Mouse (Mus musculus) midbrain, embryonic 13.5 days (tissue): ENCODE data around the gene Acss3. TPM values are rescaled to one million over a fixed set of nuclear protein-coding genes. Genes with fewer than 3 reads are reported as not detected.

ENCODE experiments used
- ATAC-seq: fragments of 200-750 bp; cut with Nextera tagmentation; 2 replicates; pipeline ENCODE4 v1.8.0; 2017; ENCODE audit warnings: mild to moderate bottlenecking, moderate TSS enrichment, moderate library complexity
- H3K27ac ChIP-seq: fragments of 300-500 bp; sonication (generic); 2 replicates; pipeline ENCODE4 v1.5.1; 2015; ENCODE audit warnings: inconsistent platforms, mild to moderate bottlenecking, moderate library complexity
- H3K27me3 ChIP-seq: fragments of 300-500 bp; sonication (generic); 2 replicates; pipeline ENCODE4 v1.6.1; 2015; ENCODE audit warnings: mild to moderate bottlenecking, inconsistent platforms
- H3K36me3 ChIP-seq: fragments of 300-500 bp; sonication (generic); 2 replicates; pipeline ENCODE4 v1.6.1; 2015; ENCODE audit warnings: mild to moderate bottlenecking, inconsistent platforms
- H3K4me1 ChIP-seq: fragments of 300-500 bp; sonication (generic); replicated peaks from 2 replicates; pipeline ENCODE4 v1.6.1; 2015; ENCODE audit warnings: inconsistent platforms
- H3K4me2 ChIP-seq: fragments of 300-500 bp; sonication (generic); replicated peaks from 2 replicates; pipeline ENCODE4 v1.6.1; 2015; ENCODE audit warnings: moderate library complexity, mild to moderate bottlenecking, inconsistent platforms
- H3K4me3 ChIP-seq: fragments of 300-500 bp; sonication (generic); replicated peaks from 2 replicates; pipeline ENCODE4 v1.5.1; 2015; ENCODE audit warnings: mild to moderate bottlenecking, inconsistent platforms
- H3K9ac ChIP-seq: fragments of 300-500 bp; sonication (generic); replicated peaks from 2 replicates; pipeline ENCODE4 v1.6.1; 2015; ENCODE audit warnings: mild to moderate bottlenecking, inconsistent platforms
- H3K9me3 ChIP-seq: fragments of 300-500 bp; sonication (generic); 2 replicates; pipeline ENCODE4 v1.6.1; 2016; ENCODE audit warnings: mild to moderate bottlenecking, inconsistent platforms
- WGBS: fragments of 180-500 bp; shearing (Covaris S2); methylation state at CpG from one replicate; pipeline ENCODE4 v1.1.7; 2015; 5-methylcytosine and 5-hydroxymethylcytosine counted together
- polyA plus RNA-seq: library from polyadenylated mRNA; unstranded; fragments of >200 nt; fragmentation: Nextera tagmentation; extraction: Ambion mirVana; gene quantifications from 2 replicates; pipeline ENCODE4 v1.2.1, GENCODE M21; 2015

The Acss3 gene
- polyA plus RNA-seq, 1 experiment from 2014 or later, result 0.78 TPM

- Histone ChIP-seq H3K4me1 (peaks cover 5% of the 10 kb centered on the region), H3K27ac (no peak overlapping the region), H3K4me2 (no peak overlapping the region), H3K9me3 (no peaks in the 10 kb centered on the region), H3K4me3 (no peak overlapping the region), H3K9ac (no peak overlapping the region), H3K36me3 (no peaks in the 10 kb centered on the region), H3K27me3 (no peaks in the 10 kb centered on the region)
- WGBS, result 45% methylated on average over 4 of the region's 4 CpGs
- ATAC-seq, result no peak
These were observed 134.0 kb downstream of the Acss3 start for GRCm38 (mm10) chr10:106989478-106989877.

- no peaks in the 10 kb centered on the region for H3K36me3 ChIP-seq
- no peak overlapping the region for H3K4me3 ChIP-seq
- 37% methylated on average over 13 of the region's 13 CpGs for WGBS
- no peaks in the 10 kb centered on the region for H3K27me3 ChIP-seq
- no peak overlapping the region for H3K9ac ChIP-seq
- H3K4me2 ChIP-seq, result no peak overlapping the region
- peak overlapping the region; percentile 47; the same call in 1 of the 2 replicates for H3K27ac ChIP-seq
- ATAC-seq, result peak; percentile 58; the same call in 1 of the 2 replicates
- peaks cover 8% of the 10 kb centered on the region; the same call in 1 of the 2 replicates for H3K4me1 ChIP-seq
- no peaks in the 10 kb centered on the region for H3K9me3 ChIP-seq
These were observed 148.0 kb downstream of the Acss3 start for GRCm38 (mm10) chr10:106975193-106976141.

- no peak for ATAC-seq
- Histone ChIP-seq H3K36me3 (no peaks in the 10 kb centered on the region), H3K27ac (no peak overlapping the region), H3K4me1 (no peaks in the 10 kb centered on the region), H3K4me3 (no peak overlapping the region), H3K4me2 (no peak overlapping the region), H3K27me3 (no peaks in the 10 kb centered on the region), H3K9ac (no peak overlapping the region), H3K9me3 (no peaks in the 10 kb centered on the region)
- 85% methylated on average over 3 of the region's 3 CpGs for WGBS
These were observed 164.4 kb downstream of the Acss3 start for GRCm38 (mm10) chr10:106959026-106959425.

GRCm38 (mm10) chr10:106941380-106941779, 182.1 kb downstream of the Acss3 start:
- Histone ChIP-seq H3K4me3 (no peak overlapping the region), H3K9ac (no peak overlapping the region), H3K27me3 (no peaks in the 10 kb centered on the region), H3K4me2 (no peak overlapping the region), H3K4me1 (no peaks in the 10 kb centered on the region), H3K27ac (no peak overlapping the region), H3K36me3 (no peaks in the 10 kb centered on the region), H3K9me3 (no peaks in the 10 kb centered on the region)
- WGBS, result 78% methylated on average over 5 of the region's 5 CpGs
- ATAC-seq, result no peak

GRCm38 (mm10) chr10:106939441-106939840, 184.0 kb downstream of the Acss3 start:
- H3K4me2 ChIP-seq, result no peak overlapping the region
- H3K4me3 ChIP-seq, result no peak overlapping the region
- no peaks in the 10 kb centered on the region for H3K36me3 ChIP-seq
- H3K4me1 ChIP-seq, result no peaks in the 10 kb centered on the region
- H3K9me3 ChIP-seq, result no peaks in the 10 kb centered on the region
- H3K9ac ChIP-seq, result no peak overlapping the region
- no peak overlapping the region for H3K27ac ChIP-seq
- no peaks in the 10 kb centered on the region for H3K27me3 ChIP-seq
- ATAC-seq, result no peak
- WGBS, result 87% methylated on average over 1 of the region's 1 CpGs

- WGBS, result 89% methylated on average over 3 of the region's 3 CpGs
- H3K9ac ChIP-seq, result no peak overlapping the region
- H3K27me3 ChIP-seq, result no peaks in the 10 kb centered on the region
- H3K27ac ChIP-seq, result no peak overlapping the region
- H3K4me2 ChIP-seq, result no peak overlapping the region
- no peaks in the 10 kb centered on the region for H3K4me1 ChIP-seq
- no peaks in the 10 kb centered on the region for H3K36me3 ChIP-seq
- ATAC-seq, result no peak
- H3K4me3 ChIP-seq, result no peak overlapping the region
- H3K9me3 ChIP-seq, result no peaks in the 10 kb centered on the region
These were observed 184.6 kb downstream of the Acss3 start for GRCm38 (mm10) chr10:106938851-106939250.

GRCm38 (mm10) chr10:106936996-106937395, 186.5 kb downstream of the Acss3 start:
- H3K36me3 ChIP-seq, result no peaks in the 10 kb centered on the region
- WGBS, result 91% methylated on average over 7 of the region's 7 CpGs
- no peak for ATAC-seq

GRCm38 (mm10) chr10:106932571-106933073, 190.8 kb downstream of the Acss3 start:
- H3K4me1 ChIP-seq, result peaks cover 9% of the 10 kb centered on the region
- ATAC-seq, result peak; percentile 72

More at GRCm38 (mm10) chr10:106936996-106937395, 186.5 kb downstream of the Acss3 start:
- no peak overlapping the region for H3K4me3 ChIP-seq
- peaks cover 3% of the 10 kb centered on the region; the same call in 1 of the 2 replicates for H3K4me1 ChIP-seq
- H3K9ac ChIP-seq, result no peak overlapping the region
- H3K27ac ChIP-seq, result no peak overlapping the region
- no peaks in the 10 kb centered on the region for H3K27me3 ChIP-seq
- no peaks in the 10 kb centered on the region for H3K9me3 ChIP-seq
- H3K4me2 ChIP-seq, result no peak overlapping the region

GRCm38 (mm10) chr10:106928576-106929332, 194.7 kb downstream of the Acss3 start:
- Histone ChIP-seq H3K27ac (peak overlapping the region; percentile 57), H3K4me2 (no peak overlapping the region), H3K4me1 (peaks cover 9% of the 10 kb centered on the region), H3K27me3 (no peaks in the 10 kb centered on the region), H3K9me3 (no peaks in the 10 kb centered on the region), H3K9ac (no peak overlapping the region), H3K4me3 (no peak overlapping the region), H3K36me3 (peaks cover 8% of the 10 kb centered on the region; the same call in 1 of the 2 replicates)
- peak; percentile 82 for ATAC-seq
- WGBS, result 40% methylated on average over 9 of the region's 9 CpGs

More at GRCm38 (mm10) chr10:106932571-106933073, 190.8 kb downstream of the Acss3 start:
- H3K4me2 ChIP-seq, result peak overlapping the region; percentile 39
- H3K27me3 ChIP-seq, result no peaks in the 10 kb centered on the region
- H3K36me3 ChIP-seq, result no peaks in the 10 kb centered on the region
- no peaks in the 10 kb centered on the region for H3K9me3 ChIP-seq
- H3K9ac ChIP-seq, result peak overlapping the region; percentile 36
- no peak overlapping the region for H3K27ac ChIP-seq
- H3K4me3 ChIP-seq, result peak overlapping the region; percentile 23
- 29% methylated on average over 13 of the region's 13 CpGs for WGBS

- Histone ChIP-seq H3K4me1 (peaks cover 6% of the 10 kb centered on the region), H3K27me3 (no peaks in the 10 kb centered on the region), H3K27ac (no peak overlapping the region), H3K36me3 (peaks cover 8% of the 10 kb centered on the region; the same call in 1 of the 2 replicates), H3K4me2 (no peak overlapping the region), H3K4me3 (no peak overlapping the region), H3K9me3 (no peaks in the 10 kb centered on the region), H3K9ac (no peak overlapping the region)
- 91% methylated on average over 3 of the region's 3 CpGs for WGBS
- ATAC-seq, result no peak
These were observed 198.7 kb downstream of the Acss3 start for GRCm38 (mm10) chr10:106924798-106925197.

GRCm38 (mm10) chr10:106924334-106924733, 199.1 kb downstream of the Acss3 start:
- Histone ChIP-seq H3K4me2 (no peak overlapping the region), H3K4me3 (no peak overlapping the region), H3K4me1 (peaks cover 6% of the 10 kb centered on the region), H3K9ac (no peak overlapping the region), H3K9me3 (no peaks in the 10 kb centered on the region), H3K36me3 (peaks cover 8% of the 10 kb centered on the region; the same call in 1 of the 2 replicates), H3K27me3 (no peaks in the 10 kb centered on the region), H3K27ac (no peak overlapping the region)
- ATAC-seq, result no peak; the same call in 1 of the 2 replicates
- WGBS, result 92% methylated on average over 5 of the region's 5 CpGs
